Mouse (Mus musculus): Measurements from ENCODE around the gene Frg2f1. TPM values are rescaled to one million over a fixed set of nuclear protein-coding genes. Genes with fewer than 3 reads are reported as not detected.

The Frg2f1 gene
- total and polyA plus RNA-seq, 2 experiments: 7.9 to 9.7 TPM

DNA sequence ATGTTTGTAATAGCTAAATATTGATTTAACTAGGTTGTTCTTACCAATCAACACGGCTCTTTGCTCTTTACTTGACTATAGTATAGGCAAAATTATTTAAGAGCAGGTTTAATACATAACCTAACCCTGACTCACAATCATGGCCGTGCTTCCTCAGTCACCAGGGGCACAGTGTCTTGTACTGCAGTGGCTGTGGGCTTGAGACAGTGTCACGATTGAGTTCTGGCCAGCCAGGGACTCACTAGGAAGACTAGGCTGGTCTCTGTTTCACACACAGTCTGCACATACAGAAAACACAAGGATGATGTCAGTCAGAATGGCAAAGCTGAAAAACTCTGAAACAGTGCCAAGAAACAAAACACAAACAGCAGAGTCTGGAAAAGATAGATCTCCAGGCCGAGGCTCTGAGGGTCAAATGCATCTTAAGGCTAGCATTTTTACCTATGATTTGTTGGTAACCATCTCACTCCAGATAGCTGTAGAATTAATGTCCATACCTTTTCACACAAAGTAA lies 27.1 kb upstream of the Frg2f1 start:
- Histone ChIP-seq H3K4me3 (ENCODE audit: insufficient read depth, low read depth, low read length) (no peak overlapping the region), H3K36me3 (ENCODE audit: control insufficient read depth, insufficient read depth, low read length) (no peaks in the 10 kb centered on the region; the same call in 1 of the 2 replicates), H3K27me3 (ENCODE audit: control insufficient read depth, insufficient read depth, low read length) (no peaks in the 10 kb centered on the region), H3K27ac (replicated peaks; ENCODE audit: insufficient read depth, low read depth, low read length) (no peak overlapping the region), H3K9ac (ENCODE audit: low read depth, low read length) (no peak overlapping the region), H3K79me2 (ENCODE audit: control insufficient read depth, insufficient read depth, low read length) (peaks cover 15% of the 10 kb centered on the region; the same call in 1 of the 2 replicates), H3K4me1 (ENCODE audit: control insufficient read depth, insufficient read depth, low read length) (no peaks in the 10 kb centered on the region; the same call in 1 of the 2 replicates)
- no peak for TF ChIP-seq CTCF (IDR thresholded peaks at IDR 0.05; ENCODE audit: low read depth, low read length)
- TF ChIP-seq POLR2A (IDR thresholded peaks at IDR 0.05; ENCODE audit: extremely low read depth, insufficient read depth, low read length): no peak
- no peak for DNase-seq (ENCODE audit: extremely low read depth, low read depth, low spot score)
- WGBS: 36% methylated on average over 4 of the region's 4 CpGs

DNA sequence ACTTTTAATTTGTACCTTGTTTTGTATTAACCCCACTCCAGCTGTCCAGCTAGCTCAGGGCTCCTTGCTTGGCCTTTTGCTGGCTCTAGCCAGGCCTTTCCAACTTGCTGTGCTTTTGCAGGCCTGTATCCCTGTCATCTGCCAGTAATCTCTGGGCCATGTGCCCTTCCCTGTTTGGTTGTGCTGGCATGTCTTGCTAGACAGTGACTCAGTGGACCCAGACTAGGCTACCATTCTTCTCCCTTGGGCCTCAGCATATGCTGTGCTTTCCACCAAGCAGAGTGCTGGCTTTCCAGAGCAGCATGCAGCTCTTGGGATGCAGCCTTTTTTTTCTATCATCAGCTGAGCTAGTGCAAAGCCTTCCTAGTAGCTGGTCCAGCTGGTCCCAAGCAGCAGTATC lies 23.8 kb upstream of the Frg2f1 start:
- H3K79me2 ChIP-seq (ENCODE audit: control insufficient read depth, insufficient read depth, low read length): peaks cover 13% of the 10 kb centered on the region; the same call in 1 of the 2 replicates
- TF ChIP-seq CTCF (IDR thresholded peaks at IDR 0.05; ENCODE audit: low read depth, low read length) (no peak), POLR2A (IDR thresholded peaks at IDR 0.05; ENCODE audit: extremely low read depth, insufficient read depth, low read length) (no peak)
- no peaks in the 10 kb centered on the region; the same call in 1 of the 2 replicates for H3K36me3 ChIP-seq (ENCODE audit: control insufficient read depth, insufficient read depth, low read length)
- no peak overlapping the region for H3K4me3 ChIP-seq (ENCODE audit: insufficient read depth, low read depth, low read length)
- no peak overlapping the region for H3K27ac ChIP-seq (replicated peaks; ENCODE audit: insufficient read depth, low read depth, low read length)
- H3K9ac ChIP-seq (ENCODE audit: low read depth, low read length): no peak overlapping the region
- peaks cover 2% of the 10 kb centered on the region; the same call in 1 of the 2 replicates for H3K4me1 ChIP-seq (ENCODE audit: control insufficient read depth, insufficient read depth, low read length)
- no peak for DNase-seq (ENCODE audit: extremely low read depth, low read depth, low spot score)
- no peaks in the 10 kb centered on the region for H3K27me3 ChIP-seq (ENCODE audit: control insufficient read depth, insufficient read depth, low read length)

DNA sequence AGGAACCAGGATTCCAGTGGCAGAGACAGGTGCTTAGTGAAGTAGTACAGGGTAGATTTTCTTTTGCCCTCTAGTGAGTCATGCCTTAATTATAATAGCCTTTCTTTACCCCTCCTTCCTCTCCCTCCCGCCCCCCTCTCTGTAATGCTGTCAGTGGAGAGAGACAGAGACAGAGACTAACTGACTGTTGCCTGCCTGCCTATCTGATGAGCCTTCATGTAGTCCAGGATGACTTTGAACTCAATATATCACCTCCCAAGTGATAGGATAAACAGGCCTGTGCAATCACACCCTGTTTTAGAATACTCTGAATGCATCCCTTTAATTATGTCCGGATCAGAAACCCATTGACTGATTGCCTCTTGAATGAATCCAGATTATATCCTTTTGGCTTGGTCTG lies 16.1 kb upstream of the Frg2f1 start:
- Histone ChIP-seq H3K27ac (replicated peaks; ENCODE audit: insufficient read depth, low read depth, low read length) (no peak overlapping the region), H3K9ac (ENCODE audit: low read depth, low read length) (no peak overlapping the region), H3K27me3 (ENCODE audit: control insufficient read depth, insufficient read depth, low read length) (no peaks in the 10 kb centered on the region), H3K4me1 (ENCODE audit: control insufficient read depth, insufficient read depth, low read length) (peaks cover 14% of the 10 kb centered on the region; the same call in 1 of the 2 replicates), H3K79me2 (ENCODE audit: control insufficient read depth, insufficient read depth, low read length) (peaks cover 20% of the 10 kb centered on the region; the same call in 1 of the 2 replicates), H3K36me3 (ENCODE audit: control insufficient read depth, insufficient read depth, low read length) (no peaks in the 10 kb centered on the region), H3K4me3 (ENCODE audit: insufficient read depth, low read depth, low read length) (no peak overlapping the region)
- 77% methylated on average over 2 of the region's 2 CpGs for WGBS
- no peak for DNase-seq (ENCODE audit: extremely low read depth, low read depth, low spot score)
- TF ChIP-seq CTCF (IDR thresholded peaks at IDR 0.05; ENCODE audit: low read depth, low read length) (no peak), POLR2A (IDR thresholded peaks at IDR 0.05; ENCODE audit: extremely low read depth, insufficient read depth, low read length) (no peak)

DNA sequence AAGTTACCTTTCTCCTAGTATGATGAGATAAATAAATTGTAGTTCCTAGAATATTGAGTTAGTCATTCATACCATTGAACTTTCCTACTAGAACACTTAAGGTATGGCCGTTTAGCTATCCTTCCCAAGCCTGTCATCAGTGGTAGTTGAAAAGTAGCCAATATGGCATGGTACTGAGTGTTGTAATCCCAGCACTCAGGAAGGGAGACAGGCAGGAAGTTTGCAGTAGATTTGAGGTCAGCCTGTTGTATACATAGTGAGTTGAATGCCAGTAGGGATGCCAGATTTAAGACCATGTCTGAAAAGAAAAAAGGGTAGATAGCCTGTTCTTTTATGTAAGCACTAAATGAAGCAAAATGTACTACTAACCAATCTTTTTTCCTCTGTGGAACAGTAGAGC lies 11.5 kb upstream of the Frg2f1 start:
- 2% methylated on average over 1 of the region's 1 CpGs for WGBS
- Histone ChIP-seq H3K27ac (replicated peaks; ENCODE audit: insufficient read depth, low read depth, low read length) (peak overlapping the region; percentile 61; the same call in 1 of the 2 replicates), H3K79me2 (ENCODE audit: control insufficient read depth, insufficient read depth, low read length) (peaks cover 31% of the 10 kb centered on the region; the same call in 1 of the 2 replicates), H3K9ac (ENCODE audit: low read depth, low read length) (no peak overlapping the region), H3K4me1 (ENCODE audit: control insufficient read depth, insufficient read depth, low read length) (peaks cover 16% of the 10 kb centered on the region; the same call in 1 of the 2 replicates), H3K36me3 (ENCODE audit: control insufficient read depth, insufficient read depth, low read length) (no peaks in the 10 kb centered on the region), H3K4me3 (ENCODE audit: insufficient read depth, low read depth, low read length) (no peak overlapping the region), H3K27me3 (ENCODE audit: control insufficient read depth, insufficient read depth, low read length) (no peaks in the 10 kb centered on the region)
- TF ChIP-seq CTCF (IDR thresholded peaks at IDR 0.05; ENCODE audit: low read depth, low read length) (no peak), POLR2A (IDR thresholded peaks at IDR 0.05; ENCODE audit: extremely low read depth, insufficient read depth, low read length) (no peak)
- DNase-seq (ENCODE audit: extremely low read depth, low read depth, low spot score): peak; percentile 72

DNA sequence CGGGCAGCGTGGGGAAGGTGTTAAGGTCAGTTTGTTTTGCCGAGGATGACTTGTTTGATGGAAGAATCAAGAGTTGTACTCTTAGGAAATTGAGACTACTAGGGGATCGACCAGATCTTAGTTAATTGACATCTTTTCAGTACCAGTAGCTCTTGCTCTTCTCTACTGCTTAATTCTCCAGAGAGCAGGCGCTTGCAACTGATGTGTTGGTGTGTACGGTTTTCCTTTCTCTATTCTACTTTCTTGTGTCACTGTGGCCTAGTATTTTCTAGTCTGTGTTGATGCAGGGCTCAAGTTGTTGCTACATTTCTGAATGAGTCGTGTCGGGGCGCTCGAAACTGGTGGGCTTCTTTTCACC lies 1.2 kb upstream of the Frg2f1 start:
- DNase-seq (ENCODE audit: extremely low read depth, low read depth, low spot score): no peak
- Histone ChIP-seq H3K4me1 (ENCODE audit: control insufficient read depth, insufficient read depth, low read length) (peaks cover 8% of the 10 kb centered on the region; the same call in 1 of the 2 replicates), H3K27me3 (ENCODE audit: control insufficient read depth, insufficient read depth, low read length) (no peaks in the 10 kb centered on the region), H3K79me2 (ENCODE audit: control insufficient read depth, insufficient read depth, low read length) (peaks cover 11% of the 10 kb centered on the region), H3K27ac (replicated peaks; ENCODE audit: insufficient read depth, low read depth, low read length) (no peak overlapping the region), H3K36me3 (ENCODE audit: control insufficient read depth, insufficient read depth, low read length) (no peaks in the 10 kb centered on the region), H3K4me3 (ENCODE audit: insufficient read depth, low read depth, low read length) (peak overlapping the region; percentile 99), H3K9ac (ENCODE audit: low read depth, low read length) (peak overlapping the region; percentile 28; the same call in 1 of the 2 replicates)
- WGBS: 5% methylated on average over 10 of the region's 10 CpGs
- TF ChIP-seq POLR2A (IDR thresholded peaks at IDR 0.05; ENCODE audit: extremely low read depth, insufficient read depth, low read length) (no peak), CTCF (IDR thresholded peaks at IDR 0.05; ENCODE audit: low read depth, low read length) (no peak)

DNA sequence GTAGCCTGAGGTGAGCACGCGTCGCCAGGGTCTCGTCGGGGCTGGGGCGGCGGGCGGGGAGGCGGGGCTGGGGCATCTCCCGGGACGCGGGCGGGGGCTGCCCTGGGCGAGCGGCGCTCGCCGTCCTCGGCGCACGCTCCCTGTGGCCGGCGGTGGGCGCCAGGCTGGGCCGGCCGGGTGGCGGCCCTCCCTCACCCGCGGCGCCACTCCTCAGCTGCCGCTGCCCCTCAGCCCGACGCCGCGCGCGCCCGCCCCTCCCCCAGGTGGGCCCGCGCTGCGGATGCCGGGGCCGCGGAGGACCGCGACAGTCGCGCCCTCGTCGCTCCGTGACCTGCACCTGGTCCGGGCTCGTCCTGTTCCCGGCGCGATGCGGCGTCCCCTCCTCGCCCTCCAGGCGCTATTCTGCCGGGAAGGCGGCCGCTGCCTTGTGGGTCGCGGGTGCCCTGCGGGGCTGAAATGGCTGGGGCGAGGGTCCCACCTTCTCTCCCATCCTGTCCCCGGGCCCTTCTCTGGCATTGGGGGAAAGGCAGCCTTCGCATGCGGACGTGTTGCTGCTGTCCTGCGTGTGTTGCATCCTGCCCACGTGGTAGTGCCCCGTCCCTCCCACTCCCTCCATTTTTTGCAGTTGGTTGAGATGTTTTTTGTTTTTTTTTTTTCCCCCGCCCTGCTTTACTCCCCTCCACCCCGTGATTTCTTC lies 655 bp upstream of the Frg2f1 start:
- under 1% methylated on average over 76 of the region's 76 CpGs for WGBS

More for the DNA sequence above, 655 bp upstream of the Frg2f1 start:
- TF ChIP-seq CTCF (IDR thresholded peaks at IDR 0.05; ENCODE audit: low read depth, low read length): no peak
- H3K4me1 ChIP-seq (ENCODE audit: control insufficient read depth, insufficient read depth, low read length): peaks cover 8% of the 10 kb centered on the region; the same call in 1 of the 2 replicates
- H3K36me3 ChIP-seq (ENCODE audit: control insufficient read depth, insufficient read depth, low read length): no peaks in the 10 kb centered on the region
- peak overlapping the region; percentile 100 for H3K9ac ChIP-seq (ENCODE audit: low read depth, low read length)
- no peaks in the 10 kb centered on the region for H3K27me3 ChIP-seq (ENCODE audit: control insufficient read depth, insufficient read depth, low read length)
- DNase-seq (ENCODE audit: extremely low read depth, low read depth, low spot score): peak; percentile 39
- peak overlapping the region; percentile 88 for H3K27ac ChIP-seq (replicated peaks; ENCODE audit: insufficient read depth, low read depth, low read length)
- H3K79me2 ChIP-seq (ENCODE audit: control insufficient read depth, insufficient read depth, low read length): peaks cover 11% of the 10 kb centered on the region
- peak overlapping the region; percentile 99 for H3K4me3 ChIP-seq (ENCODE audit: insufficient read depth, low read depth, low read length)

All from liver, adult 2 months (tissue).